Mouse (Mus musculus) myocyte (in vitro differentiated cells): ENCODE results near the gene Dglucy. TPM values are rescaled to one million over a fixed set of nuclear protein-coding genes. Genes with fewer than 3 reads are reported as not detected.

Source experiments
- H3K27me3 ChIP-seq: one replicate; pipeline ENCODE4 v1.6.1; 2011; ENCODE audit not compliant: control insufficient read depth, insufficient read depth, insufficient read length
- H3K36me3 ChIP-seq: one replicate; pipeline ENCODE4 v1.6.1; 2011; ENCODE audit not compliant: control insufficient read depth, insufficient read depth
- H3K4me2 ChIP-seq: one replicate; pipeline ENCODE4 v1.6.1; 2011; ENCODE audit warnings: low read depth, control low read depth
- H3K4me3 ChIP-seq: one replicate; pipeline ENCODE4 v1.5.1; 2011; ENCODE audit warnings: mild to moderate bottlenecking, control low read depth, moderate library complexity
- H3K79me2 ChIP-seq: one replicate; pipeline ENCODE4 v1.6.1; 2011; ENCODE audit not compliant: control insufficient read depth, insufficient read depth
- H3ac ChIP-seq: one replicate; pipeline ENCODE4 v1.6.1; 2011; ENCODE audit not compliant: control insufficient read depth, insufficient read length
- CEBPB ChIP-seq: IDR thresholded peaks from 2 replicates; pipeline ENCODE4 v1.6.1; 2011; ENCODE audit warnings: mild to moderate bottlenecking, moderate library complexity; ENCODE audit not compliant: poor library complexity, insufficient read depth, severe bottlenecking
- E2F4 ChIP-seq: IDR thresholded peaks from one replicate; pipeline ENCODE4 v1.6.1; 2011; ENCODE audit warnings: mild to moderate bottlenecking, control low read depth, moderate library complexity; ENCODE audit not compliant: insufficient read depth
- MAX ChIP-seq: IDR thresholded peaks from one replicate; pipeline ENCODE4 v1.6.1; 2011; ENCODE audit warnings: low read depth, mild to moderate bottlenecking, control low read depth
- MYOD1 ChIP-seq, 3 experiments: IDR thresholded peaks; one replicate each; pipeline ENCODE4 v1.6.1; 2011; ENCODE audit warnings: control low read depth in 2 of 3, low read depth in 2 of 3, mild to moderate bottlenecking in 2 of 3, moderate library complexity in 1 of 3; ENCODE audit not compliant: insufficient read length in 2 of 3, control insufficient read depth in 1 of 3
- MYOG ChIP-seq, 3 experiments: IDR thresholded peaks; one replicate each; pipeline ENCODE4 v1.6.1; 2011; ENCODE audit warnings: control low read depth in 2 of 3, low read depth in 2 of 3, mild to moderate bottlenecking in 2 of 3; ENCODE audit not compliant: insufficient read length in 2 of 3, control insufficient read depth in 1 of 3, insufficient read depth in 1 of 3
- POLR2A ChIP-seq: IDR thresholded peaks from one replicate; pipeline ENCODE4 v1.6.1; 2011; ENCODE audit warnings: low read depth, mild to moderate bottlenecking, control low read depth, moderate library complexity; ENCODE audit not compliant: insufficient read length
- POLR2AphosphoS2 ChIP-seq: IDR thresholded peaks from one replicate; pipeline ENCODE4 v1.6.1; 2011; ENCODE audit warnings: low read depth, control low read depth; ENCODE audit not compliant: insufficient read length
- REST ChIP-seq: IDR thresholded peaks from one replicate; pipeline ENCODE4 v1.6.1; 2011; ENCODE audit warnings: mild to moderate bottlenecking, control low read depth, moderate library complexity; ENCODE audit not compliant: insufficient read depth, insufficient read length
- SRF ChIP-seq: IDR thresholded peaks from one replicate; pipeline ENCODE4 v1.6.1; 2011; ENCODE audit warnings: low read depth; ENCODE audit not compliant: control insufficient read depth, insufficient read length
- TCF12 ChIP-seq: IDR thresholded peaks from one replicate; pipeline ENCODE4 v1.6.1; 2011; ENCODE audit warnings: mild to moderate bottlenecking, control low read depth; ENCODE audit not compliant: poor library complexity, insufficient read depth, severe bottlenecking
- TCF3 ChIP-seq: IDR thresholded peaks from one replicate; pipeline ENCODE4 v1.6.1; 2011; ENCODE audit warnings: low read depth, control low read depth; ENCODE audit not compliant: insufficient read length
- USF1 ChIP-seq: IDR thresholded peaks from one replicate; pipeline ENCODE4 v1.6.1; 2011; ENCODE audit warnings: low read depth, mild to moderate bottlenecking, control low read depth, moderate library complexity
- polyA plus RNA-seq: library from polyadenylated mRNA; unstranded; fragments of >200 nt; fragmentation: generic; extraction: Trizol; gene quantifications from one replicate; pipeline ENCODE4 v1.2.1, GENCODE M21; 2012; ENCODE audit warnings: missing spikeins

Dglucy gene
- polyA plus RNA-seq, 1 experiment = 24.4 TPM

DNA sequence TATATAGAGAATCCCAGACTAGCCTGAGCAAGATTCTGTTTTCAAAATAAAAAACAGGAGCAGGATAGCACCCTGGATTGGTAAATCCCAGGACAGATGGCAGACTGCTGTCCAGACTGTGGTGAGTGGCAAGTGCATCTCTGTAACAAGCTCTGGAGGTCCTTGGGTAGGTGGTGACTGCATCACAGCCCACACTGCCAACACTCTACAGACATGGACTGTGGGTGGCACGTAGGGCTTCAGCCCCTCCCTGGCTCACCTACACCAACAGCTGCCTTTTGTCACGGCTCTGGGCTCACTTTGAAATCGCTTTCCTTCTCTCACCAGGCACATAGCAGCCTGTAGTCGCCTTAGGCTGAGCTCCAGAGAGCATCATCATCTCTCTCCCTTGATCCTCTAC, 164.3 kb downstream of the Dglucy start:
- no peak overlapping the region for H3K4me2 ChIP-seq
- peaks cover 21% of the 10 kb centered on the region for H3K36me3 ChIP-seq

DNA sequence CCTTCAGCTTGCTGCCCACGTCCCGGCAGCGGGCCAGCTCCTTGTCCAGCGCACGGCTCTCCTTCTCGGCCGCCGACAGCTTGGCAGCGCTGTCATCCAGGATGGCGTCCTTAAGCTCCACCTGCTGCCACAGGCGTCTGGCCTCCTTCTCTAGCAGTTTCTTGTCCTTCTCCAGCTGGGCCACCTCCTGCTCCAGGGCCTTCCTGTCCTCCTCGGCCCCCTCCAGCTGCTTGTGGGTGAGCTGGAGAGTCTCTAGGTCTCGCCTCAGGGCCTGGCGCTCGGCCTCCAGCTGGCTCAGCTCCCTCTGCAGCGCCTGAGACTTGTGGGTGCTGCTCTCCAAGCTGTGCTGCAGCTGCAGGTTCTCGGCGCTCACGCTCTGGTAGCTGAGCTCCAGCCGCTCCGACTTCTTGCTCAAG, 166.1 kb downstream of the Dglucy start:
- Histone ChIP-seq H3K4me2 (no peak overlapping the region), H3ac (no peak overlapping the region), H3K79me2 (no peaks in the 10 kb centered on the region), H3K36me3 (peaks cover 23% of the 10 kb centered on the region), H3K27me3 (no peaks in the 10 kb centered on the region), H3K4me3 (no peak overlapping the region)
- TF ChIP-seq MYOG (IDR thresholded peaks at IDR 0.05; ENCODE audit: control insufficient read depth in 1 of 3, insufficient read depth in 1 of 3, insufficient read length in 2 of 3, low read depth in 2 of 3) = no peak
- TF ChIP-seq E2F4 = no peak
- no peak for TF ChIP-seq USF1
- TF ChIP-seq REST = no peak
- TF ChIP-seq MAX = no peak
- no peak for TF ChIP-seq TCF3
- TF ChIP-seq CEBPB = no peak
- no peak for TF ChIP-seq MYOD1 (IDR thresholded peaks at IDR 0.05; ENCODE audit: control insufficient read depth in 1 of 3, insufficient read length in 2 of 3, low read depth in 2 of 3)
- no peak for TF ChIP-seq SRF
- TF ChIP-seq TCF12 = no peak
- no peak for TF ChIP-seq POLR2A
- TF ChIP-seq POLR2AphosphoS2 = no peak

More for the DNA sequence above, 164.3 kb downstream of the Dglucy start:
- no peak for TF ChIP-seq TCF12
- TF ChIP-seq POLR2A = no peak
- no peak for TF ChIP-seq SRF
- no peak for TF ChIP-seq TCF3
- Histone ChIP-seq H3K79me2 (no peaks in the 10 kb centered on the region), H3K4me3 (no peak overlapping the region), H3K27me3 (no peaks in the 10 kb centered on the region), H3ac (no peak overlapping the region)

DNA sequence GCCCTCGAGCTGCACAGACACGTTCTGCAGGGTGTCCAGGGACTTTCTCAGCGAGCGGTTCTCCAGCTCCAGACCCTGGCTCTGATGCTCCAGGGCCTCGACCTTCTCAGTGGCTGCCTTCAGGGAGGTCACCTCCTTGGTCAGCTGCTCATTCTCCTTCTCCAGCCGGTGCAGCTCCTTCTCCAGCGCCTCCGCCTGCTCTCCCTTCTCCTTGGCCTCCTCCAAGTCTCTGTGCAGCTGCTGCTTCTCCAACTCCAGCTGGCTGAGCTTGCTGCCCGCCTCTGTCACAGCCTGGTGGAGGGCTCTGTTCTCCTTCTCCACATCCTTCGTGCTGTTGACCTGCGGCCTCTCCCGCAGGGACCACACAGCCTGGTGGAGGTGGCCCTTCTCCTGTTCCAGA, 166.6 kb downstream of the Dglucy start:
- Histone ChIP-seq H3K4me3 (no peak overlapping the region), H3K36me3 (peaks cover 21% of the 10 kb centered on the region)

DNA sequence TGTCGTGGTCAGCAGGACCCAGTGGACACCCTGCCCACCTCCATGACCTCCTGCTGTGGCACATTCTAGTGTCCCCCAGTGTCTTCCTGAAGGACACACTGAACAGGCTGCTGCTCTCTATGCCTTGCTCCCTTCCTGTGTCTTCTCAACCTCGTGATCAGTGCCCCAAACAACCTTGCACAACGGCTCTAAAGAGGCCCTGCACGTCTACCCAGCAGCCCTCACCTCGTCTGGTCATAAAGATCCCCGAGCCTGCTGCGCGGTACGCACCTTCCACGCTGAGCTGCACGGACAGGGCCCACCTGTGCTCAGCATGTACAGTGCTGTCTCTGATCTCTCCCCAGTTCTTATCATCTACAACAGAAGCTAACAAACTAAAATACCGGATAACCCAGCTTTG, 167.1 kb downstream of the Dglucy start:
- no peaks in the 10 kb centered on the region for H3K79me2 ChIP-seq
- H3K4me2 ChIP-seq = no peak overlapping the region
- H3ac ChIP-seq = no peak overlapping the region
- TF ChIP-seq TCF12 (no peak), POLR2A (no peak), USF1 (no peak), SRF (no peak), REST (no peak), POLR2AphosphoS2 (no peak), TCF3 (no peak), CEBPB (no peak), MYOG (IDR thresholded peaks at IDR 0.05; ENCODE audit: control insufficient read depth in 1 of 3, insufficient read depth in 1 of 3, insufficient read length in 2 of 3, low read depth in 2 of 3) (no peak), MYOD1 (IDR thresholded peaks at IDR 0.05; ENCODE audit: control insufficient read depth in 1 of 3, insufficient read length in 2 of 3, low read depth in 2 of 3) (no peak), E2F4 (no peak), MAX (no peak)
- H3K4me3 ChIP-seq = no peak overlapping the region
- H3K36me3 ChIP-seq = peaks cover 16% of the 10 kb centered on the region
- H3K27me3 ChIP-seq = no peaks in the 10 kb centered on the region

More for the DNA sequence above, 166.6 kb downstream of the Dglucy start:
- Histone ChIP-seq H3K27me3 (no peaks in the 10 kb centered on the region), H3K79me2 (no peaks in the 10 kb centered on the region), H3K4me2 (no peak overlapping the region), H3ac (no peak overlapping the region)
- TF ChIP-seq REST = no peak
- TF ChIP-seq MAX = no peak
- no peak for TF ChIP-seq CEBPB
- TF ChIP-seq TCF12 = no peak
- no peak for TF ChIP-seq POLR2A
- TF ChIP-seq MYOG (IDR thresholded peaks at IDR 0.05; ENCODE audit: control insufficient read depth in 1 of 3, insufficient read depth in 1 of 3, insufficient read length in 2 of 3, low read depth in 2 of 3) = no peak
- TF ChIP-seq USF1 = no peak
- TF ChIP-seq E2F4 = no peak
- TF ChIP-seq MYOD1 (IDR thresholded peaks at IDR 0.05; ENCODE audit: control insufficient read depth in 1 of 3, insufficient read length in 2 of 3, low read depth in 2 of 3) = no peak
- TF ChIP-seq TCF3 = no peak

Other genes starting within 250 kb of the Dglucy start
- gene Rps6ka5, start 52.1 kb upstream of the Dglucy start, polyA plus RNA-seq = 1.9 TPM
- gene Gpr68, start 129.1 kb downstream of the Dglucy start, polyA plus RNA-seq = 0.07 TPM
- 18.0 TPM for gene Ccdc88c, start 250.0 kb downstream of the Dglucy start, polyA plus RNA-seq